Mouse (Mus musculus) C2C12 (cell line): Measurements from ENCODE around the gene Gnaq.

ENCODE experiments used
- CEBPB ChIP-seq: IDR thresholded peaks from one replicate; pipeline ENCODE4 v1.6.1; 2011; ENCODE audit warnings: low read depth, mild to moderate bottlenecking, control low read depth, moderate library complexity
- CTCF ChIP-seq: IDR thresholded peaks from one replicate; pipeline ENCODE4 v1.5.1; 2011; ENCODE audit not compliant: control insufficient read depth, insufficient read depth, insufficient read length
- FOSL1 ChIP-seq: IDR thresholded peaks from one replicate; pipeline ENCODE4 v1.8.0; 2011; ENCODE audit warnings: mild to moderate bottlenecking, low read length; ENCODE audit not compliant: poor library complexity, insufficient read depth, severe bottlenecking
- MAX ChIP-seq: IDR thresholded peaks from one replicate; pipeline ENCODE4 v1.6.1; 2011; ENCODE audit warnings: mild to moderate bottlenecking, control low read depth
- MYOD1 ChIP-seq: IDR thresholded peaks from one replicate; pipeline ENCODE4 v1.6.1; 2011; ENCODE audit warnings: low read depth; ENCODE audit not compliant: control insufficient read depth, insufficient read length
- MYOG ChIP-seq: IDR thresholded peaks from one replicate; pipeline ENCODE4 v1.6.1; 2011; ENCODE audit not compliant: control insufficient read depth, insufficient read length; ENCODE audit errors: extremely low read depth
- USF1 ChIP-seq: IDR thresholded peaks from one replicate; pipeline ENCODE4 v1.6.1; 2011; ENCODE audit warnings: low read depth, mild to moderate bottlenecking, control low read depth, moderate library complexity

DNA sequence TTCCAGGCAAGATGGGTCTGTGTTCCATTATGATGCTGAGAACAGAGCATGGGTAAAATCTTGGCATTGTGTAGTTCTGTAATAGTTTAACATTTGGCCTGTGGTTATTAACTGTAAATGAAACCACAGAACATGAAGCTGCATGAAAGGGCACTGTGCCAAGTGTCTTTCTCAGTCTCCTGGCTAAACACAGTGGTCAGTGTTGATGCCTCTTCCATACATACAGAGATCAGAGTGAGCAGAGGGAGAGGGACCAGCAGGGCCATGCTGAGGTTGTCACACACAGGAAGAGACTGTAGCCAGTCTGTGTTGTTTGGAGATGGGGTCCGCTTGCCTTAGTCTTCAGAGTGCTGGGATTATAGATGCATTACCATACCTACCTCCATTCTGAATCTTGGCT is 138.4 kb downstream of the Gnaq start:
- TF ChIP-seq USF1 (no peak), MYOG (no peak), CTCF (no peak), MYOD1 (no peak), MAX (no peak), CEBPB (no peak), FOSL1 (no peak)
